Mouse (Mus musculus): Measurements from ENCODE around the gene Evx2.

Gene Evx2

DNA sequence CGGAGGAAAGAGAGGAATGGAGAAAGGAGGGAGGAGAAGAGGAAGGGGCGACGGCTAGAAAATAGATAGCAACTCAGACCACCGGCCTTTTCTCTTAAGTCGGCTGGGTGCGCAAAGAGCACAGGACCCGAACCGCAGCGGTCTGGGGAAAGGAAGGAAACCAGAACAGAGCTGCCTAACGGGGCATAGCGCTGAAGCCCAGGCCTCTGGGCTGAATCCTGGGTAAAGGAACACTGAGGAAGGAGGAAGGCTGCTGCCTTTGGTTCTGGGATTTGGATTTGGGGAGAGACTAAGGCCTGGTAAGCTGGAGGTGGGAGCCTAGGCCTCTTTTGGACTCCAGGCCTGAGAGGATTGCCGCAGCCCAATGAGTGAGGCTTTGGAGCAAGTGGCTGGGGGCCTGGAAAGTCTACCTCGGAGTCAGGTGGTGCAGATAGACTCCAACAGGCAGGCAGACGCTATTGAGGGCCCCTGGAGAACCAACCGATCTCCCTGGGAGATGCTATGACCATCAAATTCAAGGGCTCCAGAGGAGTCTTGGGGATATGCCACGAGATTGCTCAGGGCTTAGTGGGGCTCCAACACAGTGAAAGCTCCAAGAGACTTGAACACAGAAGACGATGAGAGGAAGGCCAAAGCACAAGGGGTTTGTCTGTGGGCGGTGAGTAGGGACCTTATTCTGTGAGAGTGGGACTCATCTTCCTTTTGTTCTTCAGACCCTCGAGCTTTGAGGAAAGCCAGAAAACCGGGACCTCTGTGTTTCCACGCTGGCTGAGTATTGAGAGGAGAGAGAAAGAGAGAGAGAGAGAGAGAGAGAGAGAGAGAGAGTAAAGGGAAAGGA lies 21.4 kb upstream of the Evx2 start:
- no peak for DNase-seq (ENCODE audit: low spot score)

DNA sequence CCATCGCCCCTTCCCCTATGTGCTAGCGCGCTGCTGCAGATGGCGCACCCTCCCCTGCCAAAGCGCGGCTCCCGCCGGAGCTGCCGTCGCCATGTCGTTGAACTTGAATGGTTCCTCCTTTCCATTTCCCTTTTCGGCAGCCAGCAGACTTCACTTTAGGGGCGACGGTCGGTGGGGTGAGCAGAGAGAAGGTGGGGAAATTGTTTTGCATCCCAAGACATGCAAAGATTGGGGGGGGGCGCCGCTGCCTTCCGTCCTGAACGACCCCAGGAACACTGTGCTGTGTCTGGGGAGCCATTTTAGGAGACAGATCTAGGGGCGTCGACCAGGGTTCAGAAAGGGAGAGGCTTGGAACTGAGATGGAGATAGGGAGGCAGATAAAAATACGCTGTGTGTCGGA lies 20.6 kb upstream of the Evx2 start:
- no peak for DNase-seq (ENCODE audit: low spot score)

DNA sequence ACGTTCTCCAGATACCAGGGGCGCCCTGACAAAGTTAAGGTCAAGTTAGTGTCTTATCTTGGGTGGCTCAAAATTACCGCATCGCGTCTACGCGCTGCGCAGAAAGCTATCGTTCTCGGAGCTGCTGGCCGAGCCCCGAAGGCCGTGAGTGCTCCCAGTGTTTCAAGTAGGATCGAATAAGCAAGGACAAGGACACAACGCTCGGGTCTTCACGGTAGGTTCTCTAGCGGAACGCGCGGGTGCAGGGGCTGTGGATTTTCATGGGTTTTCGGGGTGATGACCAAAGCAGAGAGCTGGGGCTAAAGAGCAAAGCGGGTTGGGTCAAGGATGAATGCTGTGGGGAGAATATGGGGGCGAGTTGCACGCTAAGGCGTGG lies 20.2 kb upstream of the Evx2 start:
- no peak for DNase-seq (ENCODE audit: low spot score)

DNA sequence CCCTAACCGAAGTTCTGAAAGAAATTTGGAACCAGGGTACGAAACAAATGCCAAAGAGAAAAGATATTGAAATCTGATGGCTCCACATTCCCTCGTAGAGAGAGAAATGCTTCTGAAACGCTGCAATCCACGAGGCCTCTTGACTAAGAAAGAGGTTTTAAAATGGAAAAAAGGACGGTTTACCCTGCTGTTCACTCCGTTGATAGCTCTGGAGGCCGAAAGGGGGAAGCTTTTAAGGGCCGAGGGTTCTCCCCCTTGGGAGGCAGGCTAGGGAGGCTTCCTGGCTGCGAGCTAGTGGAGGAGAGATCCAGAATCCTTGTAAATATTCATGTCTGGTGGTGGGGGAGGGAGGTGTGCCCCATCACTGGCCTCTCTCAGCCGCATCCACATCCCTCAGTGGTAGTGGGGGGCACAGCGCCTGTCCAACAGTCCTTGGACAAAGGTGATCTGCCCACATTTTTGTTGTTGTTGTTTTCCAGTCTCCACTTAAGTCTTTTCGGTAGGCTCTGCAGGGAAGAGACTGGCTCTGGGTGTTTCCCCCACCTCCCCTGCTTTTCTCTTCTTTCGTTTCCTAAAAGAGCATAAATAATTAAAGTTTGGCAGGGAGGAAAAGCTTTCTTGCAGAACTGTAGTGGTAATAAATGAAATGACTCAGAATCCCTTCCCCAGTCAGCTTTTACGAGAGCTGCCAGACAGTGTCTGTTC lies 19.7 kb upstream of the Evx2 start, which contains the start of gene Hoxd11:
Gene Hoxd11, plus strand, starts transcription at position 667 of the 705 bp plus-strand sequence.
- DNase-seq (ENCODE audit: low spot score): no peak

DNA sequence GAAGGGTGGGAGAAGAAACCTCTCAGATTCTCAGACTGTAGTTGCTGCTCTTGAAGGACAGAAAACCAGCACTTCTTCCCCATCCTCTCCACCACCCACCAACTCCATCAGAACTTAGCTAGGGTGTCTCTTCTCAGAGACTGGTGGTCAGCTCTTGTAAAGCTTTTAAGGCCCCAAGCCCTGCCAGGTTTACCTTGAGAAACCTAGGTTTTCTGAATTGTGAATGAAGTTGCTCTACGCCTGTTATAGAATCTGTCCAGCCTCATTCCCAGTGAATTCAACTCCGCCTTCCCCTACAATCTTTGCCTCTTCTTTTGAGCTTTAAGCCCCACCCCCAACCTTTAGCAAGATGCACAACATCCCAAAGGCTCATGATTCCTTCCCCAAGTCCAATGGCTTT lies 17.7 kb upstream of the Evx2 start:
- DNase-seq (ENCODE audit: low spot score): no peak

- no peak for DNase-seq (ENCODE audit: low spot score)
These were observed 17.2 kb upstream of the Evx2 start for GRCm38 (mm10) chr2:74676376-74677052.

DNA sequence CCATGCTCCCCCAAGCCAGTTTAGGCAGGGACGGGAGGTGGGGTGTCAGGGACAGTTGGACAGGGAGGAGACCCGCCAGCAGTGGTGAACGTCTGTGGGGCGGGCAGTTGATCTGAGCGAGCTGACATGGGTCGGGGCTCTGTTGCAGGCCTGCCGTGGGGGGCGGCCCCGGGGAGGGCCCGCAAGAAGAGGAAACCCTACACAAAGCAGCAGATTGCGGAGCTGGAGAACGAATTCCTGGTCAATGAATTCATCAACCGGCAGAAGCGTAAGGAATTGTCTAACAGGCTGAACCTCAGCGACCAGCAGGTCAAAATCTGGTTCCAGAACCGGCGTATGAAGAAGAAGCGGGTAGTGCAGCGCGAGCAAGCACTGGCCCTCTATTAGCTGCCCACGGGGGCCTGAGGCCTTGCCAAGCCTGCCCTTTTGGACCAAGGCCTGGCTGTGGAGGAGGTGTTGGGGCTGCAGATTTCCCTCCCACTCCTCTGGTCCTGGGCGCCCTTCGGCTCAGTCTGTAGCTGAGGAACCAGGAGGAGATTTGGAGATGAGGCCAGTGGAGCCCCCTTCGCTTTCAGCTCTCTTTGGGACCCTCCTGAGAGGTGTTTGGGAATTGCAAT lies 16.4 kb upstream of the Evx2 start:
- no peak for DNase-seq (ENCODE audit: low spot score)

DNA sequence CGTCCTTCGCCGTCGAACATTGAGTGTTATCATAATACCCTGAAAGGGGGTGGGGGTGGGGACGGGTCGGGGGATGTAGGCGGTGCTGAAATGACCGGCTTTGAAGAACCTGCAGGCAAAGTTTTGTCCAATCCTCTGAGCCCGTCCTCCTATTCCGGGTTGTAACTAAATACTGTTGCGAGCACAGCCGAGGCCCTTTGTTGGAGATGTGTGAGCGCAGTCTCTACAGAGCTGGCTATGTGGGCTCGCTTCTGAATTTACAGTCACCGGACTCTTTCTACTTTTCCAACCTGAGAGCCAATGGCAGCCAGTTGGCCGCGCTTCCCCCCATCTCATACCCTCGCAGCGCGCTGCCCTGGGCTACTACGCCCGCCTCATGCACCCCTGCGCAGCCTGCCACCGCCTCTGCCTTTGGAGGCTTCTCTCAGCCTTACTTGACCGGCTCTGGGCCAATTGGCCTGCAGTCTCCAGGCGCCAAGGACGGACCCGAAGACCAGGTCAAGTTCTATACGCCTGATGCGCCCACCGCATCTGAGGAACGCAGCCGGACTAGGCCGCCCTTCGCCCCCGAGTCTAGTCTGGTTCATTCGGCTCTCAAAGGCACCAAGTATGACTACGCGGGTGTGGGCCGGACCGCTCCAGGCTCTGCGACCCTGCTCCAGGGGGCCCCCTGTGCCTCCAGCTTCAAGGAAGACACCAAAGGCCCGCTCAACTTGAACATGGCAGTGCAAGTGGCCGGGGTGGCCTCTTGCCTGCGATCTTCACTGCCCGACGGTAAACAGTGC lies 15.7 kb upstream of the Evx2 start, which contains the start of gene Hoxd12:
Gene Hoxd12, plus strand, starts transcription at position 133 of the 785 bp plus-strand sequence.
- DNase-seq (ENCODE audit: low spot score): no peak

DNA sequence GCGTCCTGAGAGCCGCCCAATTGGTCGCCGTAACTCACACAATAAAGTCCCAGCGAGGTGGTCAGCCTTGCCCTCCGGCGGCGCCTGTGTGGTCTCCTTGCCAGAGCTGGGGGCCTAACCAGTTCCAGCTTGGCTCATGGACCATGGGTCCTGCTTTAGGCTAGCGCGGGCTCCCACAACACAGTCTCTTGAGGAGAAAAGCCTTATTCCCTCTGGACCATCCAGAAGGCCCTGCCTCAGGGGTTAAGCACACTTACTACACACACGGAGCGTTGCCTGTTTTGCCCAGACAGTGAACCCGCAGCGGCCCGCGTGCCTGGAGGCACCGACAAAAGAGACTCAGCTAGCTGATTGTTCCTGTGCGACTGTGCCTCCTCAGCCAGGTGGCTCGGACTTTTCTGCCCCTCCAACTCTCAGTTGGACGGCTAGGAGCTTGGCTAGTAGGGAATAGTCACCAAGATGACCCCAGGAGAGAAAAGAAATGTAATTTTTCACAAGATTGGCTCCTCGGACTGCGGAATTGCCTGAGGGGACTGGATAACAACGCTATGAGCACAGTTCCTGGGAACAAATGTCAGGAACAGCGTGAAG lies 14.6 kb upstream of the Evx2 start:
- DNase-seq (ENCODE audit: low spot score): no peak

DNA sequence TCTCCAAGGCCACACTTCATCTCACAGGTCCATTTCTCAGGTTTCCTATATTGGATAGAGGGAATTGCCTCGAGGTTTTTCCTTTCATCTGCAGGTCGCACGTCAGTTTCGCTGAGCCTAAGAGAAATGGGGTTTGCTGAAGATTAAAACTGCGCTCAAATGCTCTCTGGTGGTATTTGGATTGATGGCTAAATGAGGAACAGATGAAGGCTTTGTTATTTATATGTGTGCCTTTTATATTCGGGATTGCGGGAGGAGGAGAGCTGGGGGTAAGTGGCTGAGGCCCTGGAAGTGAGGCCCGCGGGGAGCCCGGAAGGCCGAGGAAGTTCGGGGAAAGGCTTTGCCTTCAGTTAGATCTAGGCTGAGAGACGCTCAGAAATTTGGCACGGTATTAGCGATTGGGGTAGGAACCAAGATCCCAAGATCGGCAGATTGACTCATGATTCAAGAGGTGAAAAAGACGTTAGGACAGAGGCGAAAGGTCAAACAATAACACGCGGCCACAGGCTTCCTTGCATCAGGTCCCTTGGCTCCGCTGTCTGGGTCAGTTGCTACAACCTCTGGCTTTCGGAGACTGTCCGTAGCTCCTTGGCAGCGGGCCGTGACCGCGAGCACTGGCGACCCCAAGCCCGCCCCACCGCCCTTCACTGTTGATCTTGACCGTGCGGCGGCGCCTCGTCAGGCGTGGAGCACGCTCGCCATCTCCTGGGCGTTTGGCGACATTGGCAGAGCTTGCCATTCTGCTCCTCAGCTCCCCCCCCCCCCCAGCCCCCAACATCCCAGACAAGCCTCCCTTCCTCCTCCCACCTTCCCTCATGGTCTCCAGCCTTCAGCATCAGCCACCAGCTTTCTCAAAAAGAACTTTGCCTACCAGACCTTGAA lies 13.4 kb upstream of the Evx2 start:
- no peak for DNase-seq (ENCODE audit: low spot score)

DNA sequence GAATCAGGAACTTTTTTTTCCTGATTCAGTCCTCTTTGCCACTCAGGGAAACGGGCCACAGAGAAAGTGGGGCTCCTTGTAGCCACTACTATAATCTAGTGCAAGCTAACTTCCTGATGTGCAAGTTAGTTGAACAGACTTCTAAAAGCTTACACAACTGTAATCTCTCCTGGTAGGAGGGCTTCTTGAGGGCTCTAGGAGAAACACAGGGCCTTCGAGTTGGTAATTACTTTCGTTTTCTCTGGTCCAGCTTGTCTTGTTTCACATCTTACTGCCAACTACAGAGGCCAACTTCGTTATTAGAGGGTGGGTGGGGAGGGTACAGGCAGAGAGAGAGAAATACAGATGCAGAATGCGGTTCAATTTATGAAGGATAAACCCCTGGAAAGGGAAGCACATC lies 12.5 kb upstream of the Evx2 start:
- no peak for DNase-seq (ENCODE audit: low spot score)

GRCm38 (mm10) chr2:74670632-74671188 lies 11.4 kb upstream of the Evx2 start:
- DNase-seq (ENCODE audit: low spot score): no peak

DNA sequence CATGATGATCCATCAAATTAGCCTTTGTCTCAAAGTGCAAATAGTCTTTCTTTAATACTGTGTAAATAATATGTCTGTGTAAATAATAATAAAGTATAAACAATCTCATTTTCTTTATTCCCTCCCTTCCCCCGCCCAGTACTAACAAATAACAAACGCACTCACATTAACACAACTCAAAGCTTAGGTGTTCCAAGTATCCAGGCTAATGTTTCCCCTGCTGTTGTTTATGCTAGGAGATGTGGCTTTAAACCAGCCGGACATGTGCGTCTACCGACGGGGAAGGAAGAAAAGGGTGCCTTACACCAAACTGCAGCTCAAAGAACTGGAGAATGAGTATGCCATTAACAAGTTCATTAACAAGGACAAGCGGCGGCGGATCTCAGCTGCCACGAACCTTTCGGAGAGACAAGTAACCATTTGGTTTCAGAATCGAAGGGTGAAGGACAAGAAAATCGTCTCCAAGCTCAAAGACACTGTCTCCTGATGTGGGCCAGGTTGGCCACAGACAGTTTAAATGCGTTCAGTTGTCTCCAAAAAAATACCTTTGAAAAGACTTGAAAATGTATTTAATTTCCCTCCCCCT lies 10.4 kb upstream of the Evx2 start:
- DNase-seq (ENCODE audit: low spot score): no peak

DNA sequence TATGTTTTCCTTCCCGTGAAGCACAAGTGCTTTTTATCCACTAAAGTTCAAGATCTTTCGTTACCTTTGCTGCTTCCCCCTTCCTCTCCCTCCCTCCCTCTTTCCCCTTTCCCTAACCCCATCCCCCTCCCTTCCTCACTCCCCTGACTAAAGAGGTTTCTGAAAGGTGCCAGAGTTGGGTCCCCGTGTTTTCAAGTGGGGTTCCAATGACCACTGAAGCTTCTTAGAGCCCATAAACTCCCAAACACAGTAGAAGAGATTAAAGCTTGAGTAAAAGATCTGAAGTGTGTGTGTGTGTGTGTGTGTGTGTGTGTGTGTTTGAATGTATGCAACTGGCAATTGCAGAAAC lies 9.8 kb upstream of the Evx2 start:
- no peak for DNase-seq (ENCODE audit: low spot score)

GRCm38 (mm10) chr2:74668370-74669229 lies 9.2 kb upstream of the Evx2 start:
- DNase-seq (ENCODE audit: low spot score): no peak

DNA sequence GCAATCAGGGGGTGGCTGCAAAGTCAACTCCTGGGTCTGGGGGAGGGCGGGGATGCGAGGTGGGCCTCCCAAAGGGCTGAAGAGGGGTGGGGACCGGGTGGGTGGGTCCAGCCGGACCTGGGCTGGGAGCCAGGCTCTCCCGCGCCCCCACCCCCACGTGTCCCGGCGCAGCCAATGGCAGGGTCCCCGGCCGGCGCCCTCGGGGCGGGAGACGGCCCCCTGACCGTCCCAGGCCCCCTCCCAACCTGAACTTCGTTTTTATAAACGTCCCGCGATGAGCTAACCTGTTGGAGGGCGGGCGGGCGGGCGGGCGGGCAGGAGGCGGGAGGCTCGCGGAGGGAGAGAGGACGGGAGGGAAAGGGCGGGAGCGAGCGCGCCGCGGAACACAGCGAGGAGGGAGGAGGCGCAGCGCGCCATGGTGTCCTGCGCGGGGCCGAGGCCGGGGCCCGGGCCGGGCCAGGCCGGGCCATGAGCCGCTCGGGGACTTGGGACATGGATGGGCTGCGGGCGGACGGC lies 8.5 kb upstream of the Evx2 start, which contains the start of gene Hoxd13:
Gene Hoxd13, plus strand, starts transcription at position 469 of the 516 bp plus-strand sequence.
- DNase-seq (ENCODE audit: low spot score): no peak

DNA sequence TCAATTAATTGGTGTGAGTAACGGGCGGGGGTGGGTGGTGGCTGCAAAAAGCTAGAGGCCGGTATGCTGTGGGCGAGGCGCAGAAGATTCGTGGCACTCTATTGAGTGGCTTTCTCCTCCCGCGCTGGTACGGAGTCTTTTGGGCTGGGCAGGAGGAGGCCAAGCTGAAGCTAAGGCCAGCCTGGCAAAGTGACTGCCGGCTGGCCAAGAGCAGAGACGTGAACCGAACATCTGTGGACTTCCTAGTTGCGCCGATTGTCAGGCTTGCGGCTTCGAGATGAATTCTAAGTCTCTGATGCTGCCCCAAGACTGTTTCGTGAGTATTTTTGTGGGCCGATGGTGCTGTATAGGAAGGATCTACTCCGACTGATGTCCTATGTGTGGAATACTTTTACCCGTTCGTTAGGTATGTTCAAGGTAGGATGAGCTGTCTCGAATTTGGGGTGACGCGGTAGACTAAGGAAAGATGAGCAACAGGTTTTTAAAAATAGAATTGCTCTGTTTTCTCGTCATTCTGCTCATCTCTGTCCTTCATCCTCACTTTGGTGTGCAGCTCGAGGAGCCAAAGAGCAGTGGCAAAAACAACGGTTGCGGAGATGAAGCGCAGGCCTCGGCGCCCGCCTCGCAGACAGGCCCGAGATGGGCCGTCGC lies 8.0 kb upstream of the Evx2 start:
- DNase-seq (ENCODE audit: low spot score): no peak

GRCm38 (mm10) chr2:74666411-74666810 lies 7.1 kb upstream of the Evx2 start:
- DNase-seq (ENCODE audit: low spot score): no peak
